Mouse (Mus musculus): Measurements from ENCODE around the gene Fam107b. TPM values are rescaled to one million over a fixed set of nuclear protein-coding genes. Genes with fewer than 3 reads are reported as not detected.

Fam107b gene
- polyA plus RNA-seq, 1 experiment from 2014 or later = 43.9 TPM

- H3K4me2 ChIP-seq (replicated peaks) = no peak overlapping the region
- H3K4me3 ChIP-seq = no peak overlapping the region
- H3K27ac ChIP-seq = no peak overlapping the region
- no peaks in the 10 kb centered on the region for H3K36me3 ChIP-seq
- ATAC-seq (ENCODE audit: insufficient number of reproducible peaks, insufficient read depth, low FRiP score, low TSS enrichment) = no peak
- peaks cover 5% of the 10 kb centered on the region; the same call in 1 of the 2 replicates for H3K4me1 ChIP-seq
- H3K9me3 ChIP-seq = no peaks in the 10 kb centered on the region
- WGBS = 92% methylated on average over 6 of the region's 6 CpGs
- no peak overlapping the region for H3K9ac ChIP-seq
- no peaks in the 10 kb centered on the region for H3K27me3 ChIP-seq
Measured at GRCm38 (mm10) chr2:3771483-3771882, 201.2 kb downstream of the Fam107b start.

- Histone ChIP-seq H3K27me3 (no peaks in the 10 kb centered on the region), H3K27ac (no peak overlapping the region), H3K4me2 (replicated peaks) (no peak overlapping the region), H3K9ac (no peak overlapping the region), H3K36me3 (no peaks in the 10 kb centered on the region), H3K4me1 (no peaks in the 10 kb centered on the region), H3K4me3 (no peak overlapping the region), H3K9me3 (no peaks in the 10 kb centered on the region)
- 65% methylated on average over 4 of the region's 4 CpGs for WGBS
- no peak for ATAC-seq (ENCODE audit: insufficient number of reproducible peaks, insufficient read depth, low FRiP score, low TSS enrichment)
Measured at GRCm38 (mm10) chr2:3773089-3773488, 202.8 kb downstream of the Fam107b start.

- no peaks in the 10 kb centered on the region for H3K4me1 ChIP-seq
- H3K4me2 ChIP-seq (replicated peaks) = no peak overlapping the region
- 90% methylated on average over 3 of the region's 3 CpGs for WGBS
- no peak overlapping the region for H3K9ac ChIP-seq
- no peaks in the 10 kb centered on the region for H3K9me3 ChIP-seq
- no peak overlapping the region for H3K4me3 ChIP-seq
- peaks cover 9% of the 10 kb centered on the region; the same call in 1 of the 2 replicates for H3K36me3 ChIP-seq
- H3K27me3 ChIP-seq = no peaks in the 10 kb centered on the region
- no peak for ATAC-seq (ENCODE audit: insufficient number of reproducible peaks, insufficient read depth, low FRiP score, low TSS enrichment)
- no peak overlapping the region for H3K27ac ChIP-seq
Measured at GRCm38 (mm10) chr2:3775569-3775968, 205.3 kb downstream of the Fam107b start.

- Histone ChIP-seq H3K36me3 (peaks cover 9% of the 10 kb centered on the region; the same call in 1 of the 2 replicates), H3K9me3 (no peaks in the 10 kb centered on the region), H3K27ac (no peak overlapping the region), H3K4me2 (replicated peaks) (no peak overlapping the region), H3K4me1 (no peaks in the 10 kb centered on the region), H3K9ac (no peak overlapping the region), H3K4me3 (no peak overlapping the region), H3K27me3 (no peaks in the 10 kb centered on the region)
- ATAC-seq (ENCODE audit: insufficient number of reproducible peaks, insufficient read depth, low FRiP score, low TSS enrichment) = no peak
Measured at GRCm38 (mm10) chr2:3776045-3776444, 205.8 kb downstream of the Fam107b start.

GRCm38 (mm10) chr2:3777696-3778095 is 207.4 kb downstream of the Fam107b start:
- H3K9ac ChIP-seq = no peak overlapping the region
- no peaks in the 10 kb centered on the region for H3K27me3 ChIP-seq
- no peaks in the 10 kb centered on the region for H3K9me3 ChIP-seq
- H3K36me3 ChIP-seq = peaks cover 14% of the 10 kb centered on the region; the same call in 1 of the 2 replicates
- H3K4me1 ChIP-seq = no peaks in the 10 kb centered on the region
- no peak for ATAC-seq (ENCODE audit: insufficient number of reproducible peaks, insufficient read depth, low FRiP score, low TSS enrichment)
- H3K27ac ChIP-seq = no peak overlapping the region
- H3K4me3 ChIP-seq = no peak overlapping the region
- WGBS = 88% methylated on average over 6 of the region's 6 CpGs
- no peak overlapping the region for H3K4me2 ChIP-seq (replicated peaks)

- Histone ChIP-seq H3K4me3 (no peak overlapping the region), H3K4me1 (no peaks in the 10 kb centered on the region; the same call in 1 of the 2 replicates), H3K9ac (no peak overlapping the region), H3K27ac (no peak overlapping the region), H3K36me3 (0 out of 2 replicates have a peak, but pooled peaks cover 6% of the 10 kb centered on the region), H3K4me2 (replicated peaks) (no peak overlapping the region), H3K9me3 (no peaks in the 10 kb centered on the region), H3K27me3 (no peaks in the 10 kb centered on the region)
- no peak for ATAC-seq (ENCODE audit: insufficient number of reproducible peaks, insufficient read depth, low FRiP score, low TSS enrichment)
- 86% methylated on average over 8 of the region's 8 CpGs for WGBS
Measured at GRCm38 (mm10) chr2:3785546-3785945, 215.3 kb downstream of the Fam107b start.

GRCm38 (mm10) chr2:3787752-3788423 is 217.6 kb downstream of the Fam107b start:
- ATAC-seq (ENCODE audit: insufficient number of reproducible peaks, insufficient read depth, low FRiP score, low TSS enrichment) = no peak
- H3K36me3 ChIP-seq = no peaks in the 10 kb centered on the region
- H3K27me3 ChIP-seq = no peaks in the 10 kb centered on the region
- no peaks in the 10 kb centered on the region; the same call in 1 of the 2 replicates for H3K4me1 ChIP-seq
- no peak overlapping the region for H3K9ac ChIP-seq
- no peak overlapping the region for H3K27ac ChIP-seq
- H3K4me3 ChIP-seq = no peak overlapping the region
- no peak overlapping the region for H3K4me2 ChIP-seq (replicated peaks)
- H3K9me3 ChIP-seq = no peaks in the 10 kb centered on the region

- Histone ChIP-seq H3K4me2 (replicated peaks) (no peak overlapping the region), H3K27me3 (no peaks in the 10 kb centered on the region), H3K9ac (no peak overlapping the region), H3K4me3 (no peak overlapping the region), H3K36me3 (no peaks in the 10 kb centered on the region), H3K9me3 (no peaks in the 10 kb centered on the region), H3K4me1 (no peaks in the 10 kb centered on the region; the same call in 1 of the 2 replicates), H3K27ac (no peak overlapping the region)
- WGBS = 82% methylated on average over 3 of the region's 3 CpGs
- ATAC-seq (ENCODE audit: insufficient number of reproducible peaks, insufficient read depth, low FRiP score, low TSS enrichment) = no peak
Measured at GRCm38 (mm10) chr2:3788424-3788786, 218.1 kb downstream of the Fam107b start.

GRCm38 (mm10) chr2:3796543-3796942 is 226.3 kb downstream of the Fam107b start:
- ATAC-seq (ENCODE audit: insufficient number of reproducible peaks, insufficient read depth, low FRiP score, low TSS enrichment) = no peak
- 84% methylated on average over 5 of the region's 5 CpGs for WGBS
- no peak overlapping the region for H3K27ac ChIP-seq

GRCm38 (mm10) chr2:3799767-3800554 is 229.7 kb downstream of the Fam107b start:
- H3K9ac ChIP-seq = no peak overlapping the region
- peak; percentile 52 for ATAC-seq (ENCODE audit: insufficient number of reproducible peaks, insufficient read depth, low FRiP score, low TSS enrichment)

More at GRCm38 (mm10) chr2:3796543-3796942, 226.3 kb downstream of the Fam107b start:
- H3K9ac ChIP-seq = no peak overlapping the region
- H3K36me3 ChIP-seq = no peaks in the 10 kb centered on the region
- H3K4me2 ChIP-seq (replicated peaks) = no peak overlapping the region
- H3K9me3 ChIP-seq = no peaks in the 10 kb centered on the region
- H3K27me3 ChIP-seq = no peaks in the 10 kb centered on the region
- H3K4me1 ChIP-seq = no peaks in the 10 kb centered on the region
- H3K4me3 ChIP-seq = no peak overlapping the region

GRCm38 (mm10) chr2:3800555-3800878 is 230.2 kb downstream of the Fam107b start:
- WGBS = 51% methylated on average over 5 of the region's 5 CpGs
- Histone ChIP-seq H3K4me2 (replicated peaks) (no peak overlapping the region), H3K9ac (no peak overlapping the region), H3K36me3 (no peaks in the 10 kb centered on the region), H3K27me3 (no peaks in the 10 kb centered on the region), H3K4me1 (no peaks in the 10 kb centered on the region), H3K9me3 (no peaks in the 10 kb centered on the region), H3K4me3 (no peak overlapping the region), H3K27ac (no peak overlapping the region)
- no peak for ATAC-seq (ENCODE audit: insufficient number of reproducible peaks, insufficient read depth, low FRiP score, low TSS enrichment)

More at GRCm38 (mm10) chr2:3799767-3800554, 229.7 kb downstream of the Fam107b start:
- peak overlapping the region; percentile 42 for H3K4me2 ChIP-seq (replicated peaks)
- WGBS = 13% methylated on average over 18 of the region's 18 CpGs
- H3K9me3 ChIP-seq = no peaks in the 10 kb centered on the region
- H3K4me3 ChIP-seq = no peak overlapping the region
- H3K27ac ChIP-seq = no peak overlapping the region
- no peaks in the 10 kb centered on the region for H3K27me3 ChIP-seq
- no peaks in the 10 kb centered on the region for H3K4me1 ChIP-seq
- no peaks in the 10 kb centered on the region for H3K36me3 ChIP-seq

GRCm38 (mm10) chr2:3805742-3806141 is 235.5 kb downstream of the Fam107b start:
- Histone ChIP-seq H3K9ac (no peak overlapping the region), H3K27me3 (no peaks in the 10 kb centered on the region), H3K9me3 (no peaks in the 10 kb centered on the region), H3K4me3 (no peak overlapping the region), H3K36me3 (no peaks in the 10 kb centered on the region), H3K27ac (no peak overlapping the region), H3K4me1 (no peaks in the 10 kb centered on the region), H3K4me2 (replicated peaks) (no peak overlapping the region)
- no peak for ATAC-seq (ENCODE audit: insufficient number of reproducible peaks, insufficient read depth, low FRiP score, low TSS enrichment)
- 62% methylated on average over 6 of the region's 6 CpGs for WGBS

Data from embryonic facial prominence, embryonic 12.5 days (tissue).